Mouse (Mus musculus) megakaryocyte, embryonic 14.5 days (primary cell): ENCODE results near the gene Ttll6. TPM values are rescaled to one million over a fixed set of nuclear protein-coding genes. Genes with fewer than 3 reads are reported as not detected.

Source experiments
- H3K27me3 ChIP-seq: replicated peaks from 2 replicates; pipeline ENCODE3; 2012; ENCODE audit warnings: inconsistent platforms
- H3K36me3 ChIP-seq: replicated peaks from 2 replicates; pipeline ENCODE3; 2012; ENCODE audit warnings: low read length, inconsistent platforms, mixed read lengths
- H3K4me1 ChIP-seq: 2 replicates; pipeline ENCODE4 v1.6.1; 2012; ENCODE audit warnings: inconsistent platforms
- H3K4me3 ChIP-seq: replicated peaks from 2 replicates; pipeline ENCODE3; 2012; ENCODE audit warnings: moderate library complexity, mild to moderate bottlenecking, inconsistent platforms
- H3K9me3 ChIP-seq: 2 replicates; pipeline ENCODE4 v1.6.1; 2012; ENCODE audit warnings: inconsistent platforms
- FLI1 ChIP-seq: IDR thresholded peaks from 2 replicates; pipeline ENCODE4 v1.6.1; 2012; ENCODE audit warnings: low read length, inconsistent platforms, mixed read lengths
- GATA1 ChIP-seq: IDR thresholded peaks from 3 replicates; pipeline ENCODE4 v1.6.1; 2012; ENCODE audit warnings: mixed read lengths, low read length, inconsistent platforms, borderline replicate concordance
- polyA plus RNA-seq: library from polyadenylated mRNA; stranded (reverse); fragments of >175 nt; gene quantifications from 2 replicates; pipeline ENCODE4 v1.2.3, GENCODE M21; 2012; ENCODE audit warnings: low replicate concordance; ENCODE audit not compliant: insufficient read depth

The Ttll6 gene
- polyA plus RNA-seq, 1 experiment = not detected

- H3K27me3 ChIP-seq = peaks cover 79% of the 10 kb centered on the region
- no peaks in the 10 kb centered on the region for H3K4me1 ChIP-seq
- no peak overlapping the region for H3K4me3 ChIP-seq
- TF ChIP-seq FLI1 (no peak), GATA1 (no peak)
- no peaks in the 10 kb centered on the region for H3K36me3 ChIP-seq
- H3K9me3 ChIP-seq = peaks cover 5% of the 10 kb centered on the region; the same call in 1 of the 2 replicates
These were observed 31.2 kb downstream of the Ttll6 start for GRCm38 (mm10) chr11:96164769-96165168.

GRCm38 (mm10) chr11:96168125-96168524 is 34.5 kb downstream of the Ttll6 start:
- TF ChIP-seq GATA1 = no peak
- TF ChIP-seq FLI1 = no peak
- Histone ChIP-seq H3K27me3 (peaks cover 94% of the 10 kb centered on the region), H3K4me3 (no peak overlapping the region), H3K9me3 (no peaks in the 10 kb centered on the region), H3K4me1 (peaks cover 12% of the 10 kb centered on the region), H3K36me3 (no peaks in the 10 kb centered on the region)

GRCm38 (mm10) chr11:96169016-96169415 is 35.4 kb downstream of the Ttll6 start:
- H3K36me3 ChIP-seq = no peaks in the 10 kb centered on the region
- H3K4me1 ChIP-seq = peaks cover 15% of the 10 kb centered on the region
- H3K27me3 ChIP-seq = peaks cover 97% of the 10 kb centered on the region
- H3K9me3 ChIP-seq = no peaks in the 10 kb centered on the region
- TF ChIP-seq GATA1 (no peak), FLI1 (no peak)
- H3K4me3 ChIP-seq = no peak overlapping the region

DNA sequence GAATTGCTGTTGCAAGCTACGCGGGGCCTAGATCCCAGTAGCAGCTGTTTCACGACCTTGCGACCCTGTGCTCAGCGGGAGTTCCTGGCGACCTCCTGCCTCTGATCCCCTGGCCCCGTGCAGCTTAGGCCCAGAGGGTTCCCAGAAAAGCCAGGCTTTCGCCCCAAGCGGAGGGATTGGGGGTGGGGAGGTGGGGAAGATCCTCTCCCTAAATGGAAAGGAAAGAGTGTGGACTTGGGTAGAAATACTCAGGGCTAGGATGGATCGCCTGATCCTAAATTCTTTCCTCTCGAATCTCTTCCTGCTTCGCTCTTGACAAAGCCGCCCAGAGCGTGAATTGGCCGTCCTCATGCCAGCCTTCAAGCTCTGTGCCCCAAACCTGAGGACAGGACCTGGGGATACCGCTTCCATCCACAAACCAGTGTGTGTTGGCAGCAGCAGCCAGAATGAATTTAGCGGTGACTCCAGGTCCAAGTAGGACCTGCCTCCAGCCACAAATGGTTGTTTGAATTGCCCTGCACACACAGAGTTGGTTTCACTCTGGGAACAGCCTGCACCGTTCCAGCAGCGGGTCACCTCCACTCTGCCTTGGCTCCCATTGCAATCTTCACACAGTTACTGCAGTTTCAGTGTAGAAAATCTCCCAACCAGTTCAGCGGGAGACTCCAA is 37.3 kb downstream of the Ttll6 start:
- Histone ChIP-seq H3K27me3 (peaks cover 96% of the 10 kb centered on the region), H3K9me3 (no peaks in the 10 kb centered on the region), H3K4me3 (no peak overlapping the region), H3K4me1 (peaks cover 15% of the 10 kb centered on the region), H3K36me3 (no peaks in the 10 kb centered on the region)
- TF ChIP-seq GATA1 (no peak), FLI1 (no peak)

DNA sequence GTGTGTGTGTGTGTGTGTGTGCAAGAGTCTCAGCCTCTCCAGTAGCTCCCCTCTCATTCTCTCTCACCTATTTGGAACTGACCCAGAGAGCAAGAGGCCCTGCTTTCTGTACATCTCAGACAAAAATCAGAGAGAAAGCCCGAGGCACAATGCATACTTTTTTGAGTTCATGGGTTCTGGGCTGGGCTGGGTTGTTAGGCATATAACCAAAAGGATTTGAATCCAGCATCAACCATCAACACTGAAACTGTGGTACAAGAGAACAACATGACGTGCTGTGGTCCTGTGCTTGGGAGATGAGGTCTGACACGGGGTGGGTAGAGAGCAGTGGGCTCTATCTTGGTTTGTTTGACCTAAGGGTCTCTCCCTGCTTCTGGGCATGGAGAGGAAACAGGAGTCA is 38.0 kb downstream of the Ttll6 start:
- Histone ChIP-seq H3K27me3 (peaks cover 96% of the 10 kb centered on the region), H3K4me3 (no peak overlapping the region), H3K36me3 (no peaks in the 10 kb centered on the region), H3K4me1 (peaks cover 15% of the 10 kb centered on the region), H3K9me3 (no peaks in the 10 kb centered on the region)
- TF ChIP-seq FLI1 (no peak), GATA1 (no peak)

- TF ChIP-seq FLI1 (no peak), GATA1 (no peak)
- peaks cover 96% of the 10 kb centered on the region for H3K27me3 ChIP-seq
- no peaks in the 10 kb centered on the region for H3K36me3 ChIP-seq
- H3K4me1 ChIP-seq = peaks cover 15% of the 10 kb centered on the region
- no peak overlapping the region for H3K4me3 ChIP-seq
- 0 out of 2 replicates have a peak, but pooled peaks cover under 1% of the 10 kb centered on the region for H3K9me3 ChIP-seq
These were observed 39.1 kb downstream of the Ttll6 start for GRCm38 (mm10) chr11:96172511-96173287.

DNA sequence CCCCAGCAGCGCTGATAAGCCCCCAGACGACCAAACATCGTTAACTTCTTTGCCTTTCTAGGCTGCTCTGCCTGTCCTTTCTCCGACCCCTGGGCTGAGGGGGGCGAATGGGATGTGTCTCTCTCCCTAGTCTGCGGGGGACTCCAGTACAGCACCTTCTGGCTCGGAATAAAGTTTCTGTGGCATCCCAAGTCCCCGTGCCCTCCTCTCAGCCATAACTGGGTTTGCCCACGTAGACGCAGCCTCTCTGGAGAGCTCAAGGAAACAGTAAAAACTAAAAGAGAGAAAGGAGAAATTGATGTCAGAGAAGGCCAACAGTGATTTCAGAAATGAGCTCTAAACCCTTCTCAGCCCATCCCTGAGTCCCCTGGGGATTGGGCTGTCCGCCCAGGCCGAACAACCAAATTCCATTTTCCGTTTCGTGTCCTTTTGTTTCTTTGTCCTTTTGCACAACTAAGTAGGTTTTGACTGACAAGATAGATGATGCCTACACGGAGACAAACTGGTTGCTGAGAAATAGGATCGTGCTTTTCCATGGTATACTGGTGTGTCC is 39.8 kb downstream of the Ttll6 start:
- no peaks in the 10 kb centered on the region for H3K36me3 ChIP-seq
- peaks cover 96% of the 10 kb centered on the region for H3K27me3 ChIP-seq
- H3K4me1 ChIP-seq = peaks cover 15% of the 10 kb centered on the region
- H3K4me3 ChIP-seq = no peak overlapping the region
- 0 out of 2 replicates have a peak, but pooled peaks cover 2% of the 10 kb centered on the region for H3K9me3 ChIP-seq
- TF ChIP-seq GATA1 = no peak

DNA sequence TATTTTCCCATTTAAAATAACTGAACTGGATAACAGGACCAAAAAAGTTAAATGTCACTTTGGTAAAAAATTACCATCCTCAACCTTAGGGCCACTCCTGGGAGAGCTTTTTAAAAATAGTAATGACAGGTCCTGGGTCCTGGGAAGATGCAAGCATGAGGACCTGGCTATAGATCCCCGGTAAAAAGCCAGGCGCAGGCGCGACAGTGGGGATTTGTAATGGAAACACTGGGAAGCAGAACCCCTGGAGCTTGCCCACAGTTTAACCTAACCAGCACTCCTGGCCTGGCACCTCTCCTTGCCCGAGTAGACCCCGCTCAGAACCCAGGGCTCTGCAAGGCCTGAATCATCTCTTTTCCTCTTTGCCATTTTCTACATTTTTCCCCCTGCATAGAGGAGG is 41.3 kb downstream of the Ttll6 start:
- Histone ChIP-seq H3K36me3 (no peaks in the 10 kb centered on the region), H3K27me3 (peaks cover 96% of the 10 kb centered on the region), H3K4me1 (peaks cover 15% of the 10 kb centered on the region), H3K9me3 (0 out of 2 replicates have a peak, but pooled peaks cover 2% of the 10 kb centered on the region), H3K4me3 (no peak overlapping the region)
- TF ChIP-seq FLI1 = no peak
- no peak for TF ChIP-seq GATA1

- Histone ChIP-seq H3K36me3 (no peaks in the 10 kb centered on the region), H3K27me3 (peaks cover 97% of the 10 kb centered on the region), H3K4me1 (peaks cover 13% of the 10 kb centered on the region), H3K9me3 (0 out of 2 replicates have a peak, but pooled peaks cover 2% of the 10 kb centered on the region), H3K4me3 (no peak overlapping the region)
- TF ChIP-seq FLI1 (no peak), GATA1 (no peak)
These were observed 41.9 kb downstream of the Ttll6 start for GRCm38 (mm10) chr11:96175511-96175910.

DNA sequence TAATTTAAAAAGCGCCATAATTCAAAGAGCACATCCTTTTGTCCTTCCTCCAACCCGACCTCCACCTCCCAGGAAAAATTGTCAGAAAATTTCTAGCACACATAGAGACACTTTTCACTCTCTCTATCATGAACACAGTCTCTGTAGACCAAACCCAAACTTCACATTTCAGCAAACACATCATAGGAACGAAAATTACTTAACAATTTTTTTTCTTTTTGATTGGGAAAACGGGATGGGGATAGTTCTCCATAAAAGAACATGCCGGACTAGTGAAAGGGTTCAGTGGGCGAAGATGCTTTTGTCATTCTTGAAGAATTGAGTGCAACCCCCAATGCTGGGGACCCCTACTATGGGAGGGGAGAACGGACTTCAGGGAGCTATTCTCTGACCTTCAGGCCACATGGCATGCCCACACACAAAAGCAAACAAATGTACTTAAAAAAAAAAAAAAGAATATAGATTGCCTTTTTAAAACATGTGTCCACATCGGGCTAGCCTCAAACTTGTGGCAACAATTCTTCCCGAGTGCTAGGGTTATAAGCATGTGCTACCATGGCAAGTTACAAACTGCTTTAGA is 42.5 kb downstream of the Ttll6 start:
- H3K9me3 ChIP-seq = 0 out of 2 replicates have a peak, but pooled peaks cover 2% of the 10 kb centered on the region
- no peaks in the 10 kb centered on the region for H3K36me3 ChIP-seq
- H3K4me3 ChIP-seq = no peak overlapping the region
- TF ChIP-seq FLI1 (no peak), GATA1 (no peak)
- H3K4me1 ChIP-seq = peaks cover 8% of the 10 kb centered on the region
- peaks cover 96% of the 10 kb centered on the region for H3K27me3 ChIP-seq
